Mouse (Mus musculus) layer of hippocampus, adult 2 months (tissue): Measurements from ENCODE around the gene Erich4. TPM values are rescaled to one million over a fixed set of nuclear protein-coding genes. Genes with fewer than 3 reads are reported as not detected.
A peak's percentile ranks its signal among the peaks of the same experiment; 100 is the strongest.

ENCODE experiments used
- DNase-seq, 2 experiments: peaks; one replicate each; pipeline ENCODE4 v3.0.0; 2022; ENCODE audit warnings: low spot score in 2 of 2
- H3K27ac ChIP-seq: fragments of 200-600 bp; 2 replicates; pipeline ENCODE4 v1.8.1; 2022
- H3K4me3 ChIP-seq: fragments of 200-600 bp; 2 replicates; pipeline ENCODE4 v1.8.1; 2022; ENCODE audit warnings: mild to moderate bottlenecking
- CTCF ChIP-seq: fragments of 200-600 bp; conservative IDR thresholded peaks from 2 replicates; pipeline ENCODE4 v1.8.1; 2022; ENCODE audit warnings: antibody characterized with exemption, mild to moderate bottlenecking, moderate library complexity
- total RNA-seq, 2 experiments: library from RNA; stranded (reverse); gene quantifications; 2 replicates each; pipeline ENCODE4 v1.2.3; 2021

Erich4 gene
- total RNA-seq, 2 experiments from 2014 or later = not detected

- TF ChIP-seq CTCF = no peak
Observed at GRCm38 (mm10) chr7:25636373-25636772, 20.7 kb upstream of the Erich4 start.

DNA sequence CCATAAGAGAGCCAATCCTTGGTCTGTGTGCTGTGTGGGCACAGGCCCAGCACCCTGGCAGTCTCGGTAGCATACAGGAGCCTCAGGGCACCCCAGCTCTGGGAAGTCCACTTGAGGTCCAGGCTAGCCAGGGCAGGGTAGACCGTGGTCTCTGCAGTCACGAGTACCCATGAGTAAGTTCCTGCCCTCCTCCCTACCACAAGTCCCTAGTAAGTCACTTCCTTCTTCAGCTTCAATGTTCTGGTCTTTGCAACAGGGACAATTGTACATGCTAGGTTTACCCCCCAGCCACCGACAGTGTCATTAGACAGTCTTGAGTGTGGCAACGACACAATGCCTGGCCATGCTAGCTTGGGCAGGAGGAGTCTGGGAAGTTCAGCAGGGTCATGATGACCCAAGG lies 17.0 kb upstream of the Erich4 start:
- Histone ChIP-seq H3K4me3 (no peak overlapping the region), H3K27ac (no peak overlapping the region)
- no peak for TF ChIP-seq CTCF
- DNase-seq = no peak

More at GRCm38 (mm10) chr7:25636373-25636772, 20.7 kb upstream of the Erich4 start:
- no peak overlapping the region for H3K27ac ChIP-seq
- DNase-seq = no peak
- H3K4me3 ChIP-seq = no peak overlapping the region

DNA sequence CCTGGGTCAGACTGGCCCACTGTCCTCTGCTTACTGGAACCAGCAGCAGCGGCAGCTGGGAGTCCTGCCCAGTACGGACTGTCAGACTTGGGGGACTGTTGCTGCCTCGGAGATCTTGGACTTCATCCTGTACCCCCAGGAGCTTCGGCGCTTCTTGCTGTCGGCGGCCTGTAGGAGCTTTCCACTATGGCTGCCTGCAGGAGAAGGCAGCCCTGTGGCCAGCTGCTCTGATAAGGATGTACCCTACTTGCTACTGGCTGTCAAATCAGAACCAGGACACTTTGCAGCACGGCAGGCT lies 12.6 kb upstream of the Erich4 start:
- no peak for TF ChIP-seq CTCF
- H3K27ac ChIP-seq = no peak overlapping the region
- H3K4me3 ChIP-seq = no peak overlapping the region
- DNase-seq = no peak

GRCm38 (mm10) chr7:25627431-25628322 lies 12.0 kb upstream of the Erich4 start:
- TF ChIP-seq CTCF = no peak
- Histone ChIP-seq H3K27ac (peak overlapping the region; percentile 84), H3K4me3 (peak overlapping the region; percentile 35; the same call in 1 of the 2 replicates)
- DNase-seq = no peak

- Histone ChIP-seq H3K4me3 (peak within 1 kb of the TSS; percentile 35; the same call in 1 of the 2 replicates), H3K27ac (peak within 1 kb of the TSS; percentile 84)
- DNase-seq = no peak
- TF ChIP-seq CTCF = no peak
Observed at GRCm38 (mm10) chr7:25626509-25627430, 11.1 kb upstream of the Erich4 start, which contains the start of gene B3gnt8. TSS of gene B3gnt8 (plus strand) at chr7:25626654.

DNA sequence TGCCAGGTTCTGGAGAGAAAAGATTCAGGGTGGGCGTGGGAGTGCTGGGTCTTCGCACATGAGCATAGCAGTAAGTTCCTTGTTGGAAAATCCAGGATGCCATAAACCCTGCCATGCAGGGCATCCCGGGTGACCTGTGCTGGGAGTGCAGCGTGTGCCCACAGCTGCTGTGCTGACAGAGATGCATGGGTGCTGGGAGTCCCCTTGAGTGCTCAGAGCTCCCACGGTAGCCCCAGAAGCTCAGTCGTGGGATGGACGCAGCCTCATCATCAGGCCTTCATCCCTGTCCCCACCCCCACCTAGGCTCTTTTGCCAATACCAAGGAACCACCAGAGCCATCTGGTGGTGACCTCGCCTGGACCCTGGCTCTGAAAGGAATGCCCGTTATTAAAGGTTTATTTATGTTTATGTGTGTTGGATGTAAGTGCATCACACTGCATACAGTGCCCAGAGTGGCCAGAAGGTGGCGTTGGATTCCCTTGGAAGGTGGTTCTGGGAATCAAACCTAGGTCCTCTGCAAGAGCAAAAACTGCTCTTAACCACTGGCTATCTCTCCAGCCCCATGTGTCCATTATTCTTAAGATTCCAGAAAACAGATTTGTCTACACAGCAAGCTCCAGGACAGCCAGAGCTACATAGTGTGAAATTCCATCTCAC lies 10.0 kb upstream of the Erich4 start:
- peak overlapping the region; percentile 84; the same call in 1 of the 2 replicates for H3K27ac ChIP-seq

GRCm38 (mm10) chr7:25624851-25625250 lies 9.2 kb upstream of the Erich4 start:
- no peak for DNase-seq
- Histone ChIP-seq H3K27ac (no peak overlapping the region), H3K4me3 (no peak overlapping the region)
- no peak for TF ChIP-seq CTCF

More for the DNA sequence above, 10.0 kb upstream of the Erich4 start:
- TF ChIP-seq CTCF = peak; percentile 69
- DNase-seq = no peak
- H3K4me3 ChIP-seq = no peak overlapping the region

DNA sequence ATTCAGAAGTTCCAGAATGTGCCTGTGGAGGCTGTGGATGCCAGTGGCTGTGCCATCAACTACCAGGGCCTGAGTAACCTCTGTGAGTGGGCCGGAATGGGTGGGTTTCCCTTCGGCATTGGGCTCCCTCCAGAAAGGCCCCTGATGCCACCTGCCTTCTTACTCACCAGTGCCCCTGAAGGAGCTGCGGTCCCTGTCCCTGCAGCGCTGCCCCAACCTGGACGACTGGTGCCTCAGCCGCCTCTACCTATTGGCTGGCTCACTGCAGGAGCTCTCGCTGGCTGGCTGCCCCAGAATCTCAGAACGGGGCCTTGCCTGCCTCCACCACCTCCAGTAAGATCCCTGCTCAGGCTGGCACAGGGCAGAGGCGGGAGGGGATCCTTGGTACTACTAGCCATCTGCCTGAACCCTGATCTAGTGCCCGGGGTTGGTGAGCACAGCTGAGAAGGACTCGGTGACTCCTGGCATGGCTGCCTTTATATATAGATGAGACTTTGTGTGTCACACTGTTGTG lies 8.2 kb upstream of the Erich4 start:
- no peak overlapping the region for H3K4me3 ChIP-seq
- DNase-seq = no peak
- TF ChIP-seq CTCF = no peak
- H3K27ac ChIP-seq = no peak overlapping the region

DNA sequence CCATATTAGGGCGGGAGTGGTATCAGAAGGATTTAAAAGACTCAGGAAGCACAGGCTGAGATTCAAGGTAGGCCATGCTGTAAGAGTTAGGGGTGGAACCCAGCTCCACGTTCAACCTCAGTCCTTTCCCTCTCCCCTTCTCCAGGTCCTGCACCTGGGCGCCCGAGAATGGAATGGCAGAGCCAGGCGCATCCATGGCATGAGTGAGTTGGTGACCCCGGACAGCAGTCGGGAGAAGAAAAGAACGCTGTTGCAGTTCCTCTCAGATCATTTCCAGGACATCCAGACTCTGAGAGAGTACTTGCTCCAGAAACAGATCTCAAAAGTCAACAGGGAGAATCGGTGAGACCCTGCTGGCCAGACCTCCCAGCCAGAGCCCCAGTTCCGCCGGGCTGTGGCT lies 5.1 kb upstream of the Erich4 start:
- no peak for DNase-seq
- TF ChIP-seq CTCF = no peak
- no peak overlapping the region for H3K27ac ChIP-seq
- H3K4me3 ChIP-seq = no peak overlapping the region

DNA sequence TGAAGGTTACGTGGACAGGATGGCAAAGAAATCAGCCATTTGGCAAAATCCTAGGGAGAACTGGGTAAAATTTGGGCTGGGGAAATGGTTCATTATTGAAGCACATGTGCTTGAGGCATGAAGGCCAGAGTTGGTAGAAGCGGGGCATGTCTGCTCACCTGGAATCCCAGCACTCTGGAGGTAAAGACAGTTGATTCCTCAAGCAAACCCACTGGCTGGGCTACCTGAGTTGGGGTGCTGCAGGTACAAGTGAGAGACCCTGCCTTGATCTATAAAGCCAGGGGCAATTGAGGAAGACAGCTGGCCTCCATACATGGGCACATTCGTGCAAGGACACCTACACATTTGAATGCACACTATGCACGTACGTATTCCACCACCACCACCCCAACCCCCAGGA lies 4.4 kb upstream of the Erich4 start:
- no peak for DNase-seq
- peak overlapping the region; percentile 93 for H3K4me3 ChIP-seq
- no peak for TF ChIP-seq CTCF
- no peak overlapping the region for H3K27ac ChIP-seq

DNA sequence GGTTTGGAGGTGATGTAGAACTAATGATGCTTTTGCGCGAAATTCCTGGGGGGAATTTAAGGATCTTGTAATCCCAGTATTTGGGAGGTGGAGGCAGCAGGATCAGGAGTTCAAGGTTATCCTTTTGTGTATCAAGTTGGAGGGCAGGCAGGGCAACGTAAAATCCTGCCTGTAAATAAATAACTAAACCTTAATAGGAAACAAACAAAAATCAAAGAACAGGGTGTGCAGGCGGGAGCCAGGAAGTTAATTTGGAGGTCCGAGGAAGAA lies 4.0 kb upstream of the Erich4 start:
- no peak for TF ChIP-seq CTCF

GRCm38 (mm10) chr7:25618865-25619721 lies 3.4 kb upstream of the Erich4 start, which contains the start of gene Dmac2:
TSS of gene Dmac2 (plus strand) at chr7:25619414.
- Histone ChIP-seq H3K4me3 (peak within 1 kb of the TSS; percentile 93), H3K27ac (peak within 1 kb of the TSS; percentile 92)
- no peak for TF ChIP-seq CTCF
- peak; percentile 93 to 95 for DNase-seq

More for the DNA sequence above, 4.0 kb upstream of the Erich4 start:
- peak overlapping the region; percentile 92 for H3K27ac ChIP-seq
- no peak for DNase-seq
- H3K4me3 ChIP-seq = peak overlapping the region; percentile 93
